Mouse (Mus musculus): Measurements from ENCODE around the gene Cryzl1. TPM values are rescaled to one million over a fixed set of nuclear protein-coding genes. Genes with fewer than 3 reads are reported as not detected.
"Not testable (repeated sequence)": the region's sequence is repeated elsewhere in the genome, so short reads cannot be mapped to it uniquely, and the experiment has no call there.

Cryzl1 gene
- polyA plus RNA-seq, 1 experiment from 2014 or later: 70.3 TPM

DNA sequence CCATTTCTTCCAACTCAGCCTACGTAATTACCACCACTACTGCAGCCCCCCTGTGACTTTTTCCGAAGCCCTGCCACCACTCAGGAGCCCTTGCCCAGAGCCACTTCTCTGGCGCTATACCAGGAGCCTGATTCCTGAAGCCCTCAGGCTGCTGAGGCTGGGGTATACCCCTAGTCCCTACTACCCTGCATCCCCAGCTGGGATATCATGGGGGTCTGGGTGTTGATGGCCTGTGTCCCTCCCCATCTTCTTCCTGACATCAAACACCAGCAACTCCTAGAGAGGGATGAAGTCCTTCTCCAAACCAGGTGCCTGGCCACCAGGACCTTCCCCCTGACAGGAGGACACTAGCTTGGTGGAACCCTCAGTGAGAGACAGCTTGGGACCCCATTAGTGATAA is 76.6 kb downstream of the Cryzl1 start:
- H3K4me1 ChIP-seq (replicated peaks): peaks cover 4% of the 10 kb centered on the region
- H3K36me3 ChIP-seq: peaks cover 57% of the 10 kb centered on the region
- WGBS: 95% methylated on average over 3 of the region's 3 CpGs
- H3K4me3 ChIP-seq (replicated peaks): no peak overlapping the region
- H3K27me3 ChIP-seq: no peaks in the 10 kb centered on the region
- H3K4me2 ChIP-seq: no peak overlapping the region
- no peak overlapping the region for H3K9ac ChIP-seq (replicated peaks)
- ATAC-seq (ENCODE audit: insufficient number of reproducible peaks, insufficient read depth, low FRiP score, low TSS enrichment, low read depth): no peak
- H3K27ac ChIP-seq: no peak overlapping the region
- no peaks in the 10 kb centered on the region for H3K9me3 ChIP-seq

DNA sequence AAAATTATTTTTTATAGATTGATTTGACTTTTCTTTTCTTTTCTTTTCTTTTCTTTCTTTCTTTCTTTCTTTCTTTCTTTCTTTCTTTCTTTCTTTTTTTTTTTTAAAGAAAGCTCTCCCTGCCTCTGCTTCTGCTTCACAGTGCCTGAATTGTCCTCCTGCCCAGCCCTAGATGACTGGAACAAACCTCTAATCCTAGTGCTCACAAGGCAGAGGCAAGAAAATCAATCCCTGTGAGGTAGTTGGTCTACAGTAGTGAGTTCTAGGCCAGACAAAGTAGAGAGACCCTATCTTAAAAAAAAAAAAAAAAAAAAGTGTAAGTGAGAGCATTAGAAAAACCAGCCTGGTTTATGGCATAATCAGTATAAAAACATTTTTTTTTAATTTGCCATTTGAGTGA is 79.0 kb downstream of the Cryzl1 start:
- H3K9me3 ChIP-seq: no peaks in the 10 kb centered on the region
- peaks cover 33% of the 10 kb centered on the region for H3K36me3 ChIP-seq
- no peaks in the 10 kb centered on the region for H3K27me3 ChIP-seq
- H3K27ac ChIP-seq: no peak overlapping the region
- 0 out of 2 replicates have a peak overlapping the region, but pooled peaks have one; percentile 2 for H3K4me2 ChIP-seq
- ATAC-seq (ENCODE audit: insufficient number of reproducible peaks, insufficient read depth, low FRiP score, low TSS enrichment, low read depth): no peak
- H3K4me3 ChIP-seq (replicated peaks): no peak overlapping the region
- peaks cover 7% of the 10 kb centered on the region for H3K4me1 ChIP-seq (replicated peaks)
- no peak overlapping the region for H3K9ac ChIP-seq (replicated peaks)

DNA sequence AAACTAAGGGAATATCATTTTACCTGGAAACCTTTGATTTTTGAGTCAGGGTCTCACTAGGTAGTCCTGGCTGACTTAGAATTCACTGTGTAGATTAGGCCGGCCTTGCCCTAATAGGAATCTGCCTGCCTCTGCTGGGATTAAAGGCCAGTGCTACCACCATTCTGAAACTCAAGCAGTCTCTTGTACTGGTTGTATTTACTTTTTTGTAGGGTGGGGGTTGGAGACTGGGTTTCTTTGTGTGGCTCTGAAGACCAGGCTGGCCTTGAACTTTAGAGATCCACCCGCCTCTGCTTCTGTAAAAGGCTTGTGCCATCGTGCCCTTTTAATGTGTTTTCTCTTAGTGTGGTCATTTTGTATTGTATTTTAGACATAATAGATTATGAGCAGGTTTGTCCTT is 79.5 kb downstream of the Cryzl1 start:
- peaks cover 28% of the 10 kb centered on the region for H3K36me3 ChIP-seq
- peak overlapping the region; percentile 63 for H3K4me2 ChIP-seq
- no peaks in the 10 kb centered on the region for H3K9me3 ChIP-seq
- WGBS: 64% methylated on average over 3 of the region's 3 CpGs
- peaks cover 7% of the 10 kb centered on the region for H3K4me1 ChIP-seq (replicated peaks)
- no peaks in the 10 kb centered on the region for H3K27me3 ChIP-seq
- 0 out of 2 replicates have a peak overlapping the region, but pooled peaks have one; percentile 34 for H3K9ac ChIP-seq (replicated peaks)
- no peak for ATAC-seq (ENCODE audit: insufficient number of reproducible peaks, insufficient read depth, low FRiP score, low TSS enrichment, low read depth)
- no peak overlapping the region for H3K27ac ChIP-seq
- H3K4me3 ChIP-seq (replicated peaks): peak overlapping the region; percentile 77

DNA sequence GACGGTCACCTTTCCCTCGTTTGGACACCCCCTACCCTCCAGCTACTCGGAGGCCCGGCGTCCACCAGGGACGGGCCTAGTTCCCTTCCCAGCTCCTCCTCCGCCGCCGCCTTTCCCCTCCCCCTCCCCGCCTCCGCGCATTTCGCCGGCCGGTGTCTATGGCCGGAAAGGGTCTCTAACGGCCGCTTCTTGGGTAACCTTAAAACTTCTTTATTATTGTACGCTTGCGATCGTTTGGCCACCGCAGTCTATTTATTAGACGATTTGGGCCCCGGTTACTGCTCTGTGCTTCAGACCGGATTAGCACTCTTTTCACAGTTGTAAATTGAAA is 80.6 kb downstream of the Cryzl1 start:
- Histone ChIP-seq H3K9ac (replicated peaks) (peak overlapping the region; percentile 90), H3K4me2 (peak overlapping the region; percentile 63), H3K27me3 (no peaks in the 10 kb centered on the region), H3K36me3 (peaks cover 19% of the 10 kb centered on the region), H3K27ac (peak overlapping the region; percentile 97), H3K9me3 (no peaks in the 10 kb centered on the region), H3K4me1 (replicated peaks) (peaks cover 7% of the 10 kb centered on the region), H3K4me3 (replicated peaks) (peak overlapping the region; percentile 77)
- WGBS: 2% methylated on average over 25 of the region's 25 CpGs
- ATAC-seq (ENCODE audit: insufficient number of reproducible peaks, insufficient read depth, low FRiP score, low TSS enrichment, low read depth): peak; percentile 73

DNA sequence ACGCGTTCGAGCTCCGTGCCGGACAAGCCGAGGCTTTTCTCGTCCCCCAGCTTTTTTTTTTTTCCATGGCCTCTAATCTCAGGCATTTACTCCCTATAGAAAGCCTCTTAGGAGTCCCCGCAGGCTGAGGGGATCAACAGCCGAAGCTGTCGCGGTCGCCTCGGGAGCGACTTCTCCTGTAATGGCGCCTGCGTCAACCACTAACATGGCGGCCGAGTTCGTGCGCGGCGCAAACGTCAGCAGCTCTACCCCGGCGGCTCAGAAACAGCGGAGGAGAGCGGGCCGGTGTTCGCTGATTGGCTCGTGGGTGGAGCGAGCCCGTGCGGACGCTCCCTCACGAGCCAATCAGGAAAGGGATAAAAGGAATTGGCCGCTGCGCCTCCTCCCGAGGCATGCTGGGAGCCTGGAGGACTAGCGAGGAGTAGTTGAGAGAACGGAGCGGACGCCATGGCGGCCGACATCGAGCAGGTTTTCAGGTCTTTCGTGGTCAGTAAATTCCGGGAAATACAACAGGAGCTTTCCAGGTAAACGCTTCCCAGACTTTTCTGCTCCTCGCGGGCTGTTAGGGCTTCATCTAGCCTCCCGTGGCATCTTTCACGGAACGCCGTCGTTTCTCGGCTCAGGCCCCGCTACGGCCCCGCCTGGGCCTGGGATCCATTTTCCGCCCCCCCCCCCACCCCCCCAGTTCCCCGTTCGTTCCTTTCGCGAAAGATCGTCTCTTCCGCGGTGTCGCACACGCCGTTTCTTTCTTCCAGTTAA is 81.1 kb downstream of the Cryzl1 start, which contains the start of gene Son:
Son (plus strand) TSS at position 46 of the 759 bp plus-strand sequence.
- peak within 1 kb of the TSS; percentile 90 for H3K9ac ChIP-seq (replicated peaks)
- peaks cover 7% of the 10 kb centered on the region for H3K4me1 ChIP-seq (replicated peaks)
- peak within 1 kb of the TSS; percentile 97 for H3K27ac ChIP-seq
- ATAC-seq (ENCODE audit: insufficient number of reproducible peaks, insufficient read depth, low FRiP score, low TSS enrichment, low read depth): peak; percentile 90
- H3K36me3 ChIP-seq: peaks cover 24% of the 10 kb centered on the region
- WGBS: under 1% methylated on average over 68 of the region's 70 CpGs
- H3K4me3 ChIP-seq (replicated peaks): peak within 1 kb of the TSS; percentile 77
- no peaks in the 10 kb centered on the region for H3K27me3 ChIP-seq
- peak within 1 kb of the TSS; percentile 87 for H3K4me2 ChIP-seq
- no peaks in the 10 kb centered on the region for H3K9me3 ChIP-seq

DNA sequence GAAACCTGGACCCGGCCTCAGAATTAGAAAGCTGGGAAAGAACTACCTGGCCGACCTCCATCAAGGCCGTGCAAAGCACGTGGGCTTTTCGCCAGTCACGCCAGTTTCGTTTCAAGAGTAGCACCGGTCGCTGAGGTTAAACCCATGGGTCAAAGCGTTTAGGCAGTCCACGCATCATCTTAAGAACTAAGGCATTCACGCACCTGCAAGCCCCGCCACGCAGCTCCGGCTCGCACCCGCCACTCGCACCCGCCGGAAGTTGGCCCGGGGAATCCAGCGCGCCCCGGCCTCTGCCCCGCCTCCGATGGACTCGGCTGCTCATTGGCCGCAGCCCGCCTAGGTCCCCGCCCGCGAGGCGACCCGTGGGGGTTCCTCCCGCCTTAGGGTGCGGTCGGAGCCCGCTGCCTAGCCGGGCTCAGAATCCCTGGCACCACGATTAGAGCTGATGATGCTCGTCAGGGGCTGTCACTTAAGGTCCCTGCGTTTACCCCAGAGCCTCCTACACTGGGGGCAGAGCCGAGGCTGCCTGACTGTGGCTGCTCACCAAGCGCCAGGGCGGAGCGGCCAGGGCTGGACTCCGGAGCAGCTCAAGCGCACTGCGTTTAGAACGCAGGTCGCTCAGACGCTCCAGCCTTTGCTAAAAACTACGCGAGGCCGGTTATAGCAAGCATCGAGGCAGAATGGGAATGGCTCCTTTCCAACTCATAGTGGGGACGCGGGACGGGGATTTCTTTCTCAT is 81.9 kb downstream of the Cryzl1 start, which contains the start of gene Gart:
Gart (minus strand) TSS at position 272 of the 739 bp plus-strand sequence.
- H3K9me3 ChIP-seq: no peaks in the 10 kb centered on the region
- H3K4me1 ChIP-seq (replicated peaks): peaks cover 7% of the 10 kb centered on the region
- peak within 1 kb of the TSS; percentile 77 for H3K4me3 ChIP-seq (replicated peaks)
- under 1% methylated on average over 59 of the region's 59 CpGs for WGBS
- peak within 1 kb of the TSS; percentile 90 for H3K9ac ChIP-seq (replicated peaks)
- H3K36me3 ChIP-seq: peaks cover 24% of the 10 kb centered on the region
- H3K4me2 ChIP-seq: peak within 1 kb of the TSS; percentile 87
- no peaks in the 10 kb centered on the region for H3K27me3 ChIP-seq
- ATAC-seq (ENCODE audit: insufficient number of reproducible peaks, insufficient read depth, low FRiP score, low TSS enrichment, low read depth): peak; percentile 82
- H3K27ac ChIP-seq: peak within 1 kb of the TSS; percentile 97

DNA sequence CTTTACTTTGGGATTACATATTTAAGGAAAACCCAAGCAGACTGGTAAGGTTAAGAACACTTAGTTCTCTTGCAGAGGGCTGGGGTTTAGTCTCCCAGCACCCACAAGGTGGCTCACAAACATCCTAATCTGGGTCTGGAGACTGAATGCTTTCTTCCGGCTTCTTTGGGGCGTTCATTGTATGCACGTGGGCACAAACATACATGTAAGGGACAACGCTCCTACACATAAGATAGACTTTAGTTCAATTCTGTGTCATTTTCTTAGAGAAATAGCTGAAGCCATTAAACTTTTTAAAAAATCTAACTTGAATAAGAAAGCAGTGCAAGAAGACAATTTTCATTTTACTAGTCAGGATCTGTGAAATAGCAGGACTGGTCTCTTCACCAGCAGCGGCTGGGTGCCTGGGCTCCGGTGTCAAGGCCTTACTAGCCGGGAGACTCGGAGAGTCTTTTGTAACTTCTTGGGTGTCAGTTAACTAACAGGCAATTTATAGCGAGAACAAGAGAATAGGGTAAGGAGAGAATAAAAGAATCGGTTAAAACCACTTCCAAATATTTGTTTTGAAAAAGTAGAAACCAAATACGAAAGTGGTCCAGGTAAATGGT is 82.7 kb downstream of the Cryzl1 start:
- ATAC-seq (ENCODE audit: insufficient number of reproducible peaks, insufficient read depth, low FRiP score, low TSS enrichment, low read depth): no peak
- Histone ChIP-seq H3K36me3 (peaks cover 25% of the 10 kb centered on the region), H3K4me3 (replicated peaks) (peak overlapping the region; percentile 77), H3K9ac (replicated peaks) (peak overlapping the region; percentile 90), H3K27ac (peak overlapping the region; percentile 97), H3K27me3 (no peaks in the 10 kb centered on the region), H3K4me2 (peak overlapping the region; percentile 87), H3K9me3 (no peaks in the 10 kb centered on the region), H3K4me1 (replicated peaks) (peaks cover 7% of the 10 kb centered on the region)
- WGBS: 3% methylated on average over 11 of the region's 11 CpGs

DNA sequence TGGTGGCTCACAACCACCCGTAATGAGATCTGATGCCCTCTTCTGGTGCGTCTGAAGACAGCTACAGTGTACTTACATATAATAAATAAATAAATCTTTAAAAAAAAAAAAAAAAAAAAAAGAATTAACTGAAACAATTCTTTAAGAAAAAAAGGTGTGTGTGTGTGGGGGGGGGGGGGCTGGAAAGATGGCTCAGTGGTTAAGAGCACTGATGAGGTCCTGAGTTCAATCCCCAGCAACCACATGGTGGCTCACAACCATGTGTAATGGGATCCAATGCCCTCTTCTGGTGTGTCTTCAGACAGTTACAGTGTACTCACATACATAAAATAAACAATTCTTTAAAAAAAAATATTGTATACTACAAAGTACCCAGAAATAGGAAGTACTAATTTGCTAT is 83.4 kb downstream of the Cryzl1 start:
- peaks cover 27% of the 10 kb centered on the region for H3K36me3 ChIP-seq
- peak overlapping the region; percentile 87; the same call in 1 of the 2 replicates for H3K4me2 ChIP-seq
- H3K27me3 ChIP-seq; H3K4me1 ChIP-seq (replicated peaks); H3K9me3 ChIP-seq; H3K27ac ChIP-seq; H3K9ac ChIP-seq (replicated peaks); ATAC-seq (ENCODE audit: insufficient number of reproducible peaks, insufficient read depth, low FRiP score, low TSS enrichment, low read depth); H3K4me3 ChIP-seq (replicated peaks): not testable (repeated sequence)
- WGBS: 50% methylated on average over 1 of the region's 2 CpGs

DNA sequence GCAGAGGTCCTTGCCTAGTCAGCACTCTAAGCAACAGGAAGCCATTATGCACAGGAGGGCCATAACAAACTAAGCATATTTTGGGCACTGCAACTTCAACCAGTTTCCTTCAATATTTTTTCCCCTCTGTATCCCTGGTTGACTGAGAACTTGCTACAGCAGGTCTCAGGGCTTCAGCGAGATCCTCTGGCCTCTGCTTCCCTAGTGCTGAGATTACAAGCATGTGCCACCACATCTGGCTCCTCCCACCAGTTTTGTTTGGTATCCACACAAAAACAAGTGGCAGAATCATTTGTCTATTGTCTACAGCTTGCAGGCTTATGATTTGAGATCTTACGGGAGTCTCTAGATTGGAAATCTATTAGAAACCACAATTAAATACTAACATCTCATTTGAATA is 83.9 kb downstream of the Cryzl1 start:
- Histone ChIP-seq H3K27me3 (no peaks in the 10 kb centered on the region), H3K4me2 (no peak overlapping the region; the same call in 1 of the 2 replicates), H3K4me3 (replicated peaks) (no peak overlapping the region), H3K9me3 (no peaks in the 10 kb centered on the region), H3K36me3 (peaks cover 32% of the 10 kb centered on the region), H3K27ac (no peak overlapping the region), H3K9ac (replicated peaks) (no peak overlapping the region), H3K4me1 (replicated peaks) (peaks cover 7% of the 10 kb centered on the region)
- WGBS: 85% methylated on average over 2 of the region's 2 CpGs
- no peak for ATAC-seq (ENCODE audit: insufficient number of reproducible peaks, insufficient read depth, low FRiP score, low TSS enrichment, low read depth)

DNA sequence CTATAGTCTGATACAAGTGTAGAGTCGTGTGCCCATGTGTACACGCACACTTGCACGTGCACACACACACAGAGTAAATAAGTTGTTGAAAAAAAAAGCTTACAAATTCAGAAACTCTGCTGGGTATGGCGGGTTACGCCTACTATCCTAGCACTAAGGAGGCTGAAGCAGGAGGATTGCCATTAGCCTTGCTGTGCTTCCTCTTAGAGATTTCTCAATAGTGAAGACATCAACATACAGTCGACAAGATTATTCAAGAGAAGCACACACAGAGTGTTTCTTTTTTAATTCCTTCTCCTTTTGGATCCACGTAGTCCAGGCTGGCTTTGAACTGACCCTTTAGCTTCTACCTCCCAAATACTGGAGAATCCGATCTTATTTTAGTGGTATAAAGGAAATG is 88.6 kb downstream of the Cryzl1 start:
- Histone ChIP-seq H3K27ac (no peak overlapping the region), H3K4me3 (replicated peaks) (no peak overlapping the region), H3K4me1 (replicated peaks) (no peaks in the 10 kb centered on the region), H3K36me3 (peaks cover 79% of the 10 kb centered on the region), H3K4me2 (no peak overlapping the region), H3K27me3 (no peaks in the 10 kb centered on the region), H3K9ac (replicated peaks) (no peak overlapping the region), H3K9me3 (no peaks in the 10 kb centered on the region)
- no peak for ATAC-seq (ENCODE audit: insufficient number of reproducible peaks, insufficient read depth, low FRiP score, low TSS enrichment, low read depth)
- 93% methylated on average over 8 of the region's 8 CpGs for WGBS

DNA sequence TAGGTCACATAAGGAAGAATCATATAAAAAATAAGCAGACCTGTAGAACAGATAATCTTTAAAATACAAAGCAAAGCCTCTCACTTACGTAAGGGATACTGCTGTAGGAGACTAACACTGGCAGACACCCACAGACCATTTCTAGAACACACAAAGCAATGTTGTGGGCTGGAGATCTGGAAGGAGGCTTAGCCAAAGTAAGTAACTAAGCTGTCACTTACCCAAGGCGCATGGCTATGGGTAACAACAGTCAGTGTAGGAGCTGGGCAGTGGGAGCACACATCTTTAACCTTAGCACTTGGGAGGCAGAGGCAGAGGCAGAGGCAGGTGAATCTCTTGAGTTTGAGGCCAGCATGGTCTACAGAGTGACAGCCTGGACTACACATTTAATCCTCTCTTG is 89.1 kb downstream of the Cryzl1 start:
- H3K4me1 ChIP-seq (replicated peaks): no peaks in the 10 kb centered on the region
- H3K9ac ChIP-seq (replicated peaks): no peak overlapping the region
- no peak for ATAC-seq (ENCODE audit: insufficient number of reproducible peaks, insufficient read depth, low FRiP score, low TSS enrichment, low read depth)
- no peak overlapping the region for H3K27ac ChIP-seq
- H3K36me3 ChIP-seq: peaks cover 83% of the 10 kb centered on the region
- H3K4me2 ChIP-seq: no peak overlapping the region
- no peaks in the 10 kb centered on the region for H3K27me3 ChIP-seq
- H3K9me3 ChIP-seq: no peaks in the 10 kb centered on the region
- 91% methylated on average over 2 of the region's 2 CpGs for WGBS
- no peak overlapping the region for H3K4me3 ChIP-seq (replicated peaks)

Data from limb, embryonic 12.5 days (tissue).